Mouse (Mus musculus): Measurements from ENCODE around the gene Shc2. TPM values are rescaled to one million over a fixed set of nuclear protein-coding genes. Genes with fewer than 3 reads are reported as not detected.

The Shc2 gene
- polyA plus RNA-seq, 1 experiment: 0.97 TPM

- WGBS: 88% methylated on average over 5 of the region's 5 CpGs
- no peak for DNase-seq
- Histone ChIP-seq H3K27me3 (replicated peaks; ENCODE audit: control insufficient read depth, insufficient read depth, low read length) (no peaks in the 10 kb centered on the region), H3K4me3 (ENCODE audit: insufficient read depth, low read depth, low read length) (no peak overlapping the region), H3K4me1 (ENCODE audit: control insufficient read depth, insufficient read depth, low read length) (no peaks in the 10 kb centered on the region), H3K36me3 (ENCODE audit: control insufficient read depth, insufficient read depth, low read length) (no peaks in the 10 kb centered on the region), H3K27ac (ENCODE audit: insufficient read depth, low read depth, low read length) (no peak overlapping the region)
- TF ChIP-seq POLR2A (IDR thresholded peaks at IDR 0.05; ENCODE audit: low read depth, low read length) (no peak), CTCF (conservative IDR thresholded peaks at IDR 0.05; ENCODE audit: insufficient read depth, insufficient read length, low read depth, low read length) (no peak)
These were observed 9.3 kb downstream of the Shc2 start for GRCm38 (mm10) chr10:79628377-79628776.

DNA sequence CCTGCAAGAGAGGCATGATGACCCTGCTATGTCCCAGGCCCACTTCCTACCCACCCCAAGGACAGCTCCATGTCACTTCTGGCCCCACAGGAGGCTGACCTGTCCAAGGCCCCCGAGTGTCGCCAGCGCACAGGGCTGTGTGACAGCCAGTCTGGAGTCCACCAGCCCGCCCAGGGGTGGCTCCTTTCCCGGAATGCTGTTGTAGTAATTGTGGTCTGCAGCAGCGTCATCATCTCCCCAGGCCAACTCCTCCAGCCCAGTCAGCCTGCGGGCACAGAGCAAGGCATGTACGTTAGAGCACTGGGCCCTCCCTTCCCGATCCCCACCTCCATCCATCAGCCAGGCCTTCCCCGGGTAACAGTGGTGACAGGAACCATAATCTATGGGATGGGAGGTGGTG lies 11.6 kb downstream of the Shc2 start:
- Histone ChIP-seq H3K27me3 (replicated peaks; ENCODE audit: control insufficient read depth, insufficient read depth, low read length) (no peaks in the 10 kb centered on the region), H3K4me1 (ENCODE audit: control insufficient read depth, insufficient read depth, low read length) (no peaks in the 10 kb centered on the region), H3K36me3 (ENCODE audit: control insufficient read depth, insufficient read depth, low read length) (no peaks in the 10 kb centered on the region), H3K4me3 (ENCODE audit: insufficient read depth, low read depth, low read length) (no peak overlapping the region), H3K27ac (ENCODE audit: insufficient read depth, low read depth, low read length) (no peak overlapping the region)
- TF ChIP-seq POLR2A (IDR thresholded peaks at IDR 0.05; ENCODE audit: low read depth, low read length) (no peak), CTCF (conservative IDR thresholded peaks at IDR 0.05; ENCODE audit: insufficient read depth, insufficient read length, low read depth, low read length) (no peak)
- 84% methylated on average over 10 of the region's 10 CpGs for WGBS
- no peak for DNase-seq

GRCm38 (mm10) chr10:79625398-79625797 lies 12.3 kb downstream of the Shc2 start:
- 70% methylated on average over 9 of the region's 9 CpGs for WGBS
- H3K36me3 ChIP-seq (ENCODE audit: control insufficient read depth, insufficient read depth, low read length): no peaks in the 10 kb centered on the region
- TF ChIP-seq CTCF (conservative IDR thresholded peaks at IDR 0.05; ENCODE audit: insufficient read depth, insufficient read length, low read depth, low read length) (no peak), POLR2A (IDR thresholded peaks at IDR 0.05; ENCODE audit: low read depth, low read length) (no peak)

GRCm38 (mm10) chr10:79623950-79624349 lies 13.8 kb downstream of the Shc2 start:
- no peak overlapping the region for H3K4me3 ChIP-seq (ENCODE audit: insufficient read depth, low read depth, low read length)
- TF ChIP-seq CTCF (conservative IDR thresholded peaks at IDR 0.05; ENCODE audit: insufficient read depth, insufficient read length, low read depth, low read length): no peak
- WGBS: 69% methylated on average over 12 of the region's 12 CpGs
- H3K36me3 ChIP-seq (ENCODE audit: control insufficient read depth, insufficient read depth, low read length): no peaks in the 10 kb centered on the region
- H3K27ac ChIP-seq (ENCODE audit: insufficient read depth, low read depth, low read length): no peak overlapping the region
- no peak for DNase-seq
- no peaks in the 10 kb centered on the region for H3K4me1 ChIP-seq (ENCODE audit: control insufficient read depth, insufficient read depth, low read length)
- H3K27me3 ChIP-seq (replicated peaks; ENCODE audit: control insufficient read depth, insufficient read depth, low read length): no peaks in the 10 kb centered on the region

More at GRCm38 (mm10) chr10:79625398-79625797, 12.3 kb downstream of the Shc2 start:
- Histone ChIP-seq H3K27ac (ENCODE audit: insufficient read depth, low read depth, low read length) (no peak overlapping the region), H3K4me1 (ENCODE audit: control insufficient read depth, insufficient read depth, low read length) (no peaks in the 10 kb centered on the region), H3K27me3 (replicated peaks; ENCODE audit: control insufficient read depth, insufficient read depth, low read length) (no peaks in the 10 kb centered on the region), H3K4me3 (ENCODE audit: insufficient read depth, low read depth, low read length) (no peak overlapping the region)
- no peak for DNase-seq

DNA sequence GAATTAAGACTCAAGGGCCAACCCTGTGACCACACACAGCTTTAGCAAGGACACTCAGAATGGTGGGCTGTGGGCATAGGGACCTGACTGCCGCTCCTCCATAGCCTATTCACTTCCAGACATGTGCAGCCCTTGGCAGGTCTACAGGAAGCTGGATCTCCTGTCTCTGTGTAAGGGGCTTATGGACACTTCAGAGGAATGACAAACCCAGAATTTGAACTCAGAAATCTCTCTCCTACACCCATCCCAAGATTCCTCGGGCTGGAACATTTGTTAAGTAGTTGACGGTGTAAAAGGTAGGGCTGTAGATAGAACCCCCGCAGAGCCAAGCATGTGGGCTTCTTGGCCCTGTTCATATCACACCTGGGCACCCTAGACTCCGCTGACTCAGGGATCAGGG lies 21.3 kb downstream of the Shc2 start:
- Histone ChIP-seq H3K4me3 (ENCODE audit: insufficient read depth, low read depth, low read length) (no peak overlapping the region), H3K27me3 (replicated peaks; ENCODE audit: control insufficient read depth, insufficient read depth, low read length) (peaks cover 2% of the 10 kb centered on the region; the same call in 1 of the 2 replicates), H3K36me3 (ENCODE audit: control insufficient read depth, insufficient read depth, low read length) (no peaks in the 10 kb centered on the region), H3K27ac (ENCODE audit: insufficient read depth, low read depth, low read length) (no peak overlapping the region), H3K4me1 (ENCODE audit: control insufficient read depth, insufficient read depth, low read length) (no peaks in the 10 kb centered on the region)
- DNase-seq: no peak
- whole genome bisulfite sequencing: 90% methylated on average over 5 of the region's 5 CpGs
- TF ChIP-seq POLR2A (IDR thresholded peaks at IDR 0.05; ENCODE audit: low read depth, low read length): no peak
- TF ChIP-seq CTCF (conservative IDR thresholded peaks at IDR 0.05; ENCODE audit: insufficient read depth, insufficient read length, low read depth, low read length): no peak

DNA sequence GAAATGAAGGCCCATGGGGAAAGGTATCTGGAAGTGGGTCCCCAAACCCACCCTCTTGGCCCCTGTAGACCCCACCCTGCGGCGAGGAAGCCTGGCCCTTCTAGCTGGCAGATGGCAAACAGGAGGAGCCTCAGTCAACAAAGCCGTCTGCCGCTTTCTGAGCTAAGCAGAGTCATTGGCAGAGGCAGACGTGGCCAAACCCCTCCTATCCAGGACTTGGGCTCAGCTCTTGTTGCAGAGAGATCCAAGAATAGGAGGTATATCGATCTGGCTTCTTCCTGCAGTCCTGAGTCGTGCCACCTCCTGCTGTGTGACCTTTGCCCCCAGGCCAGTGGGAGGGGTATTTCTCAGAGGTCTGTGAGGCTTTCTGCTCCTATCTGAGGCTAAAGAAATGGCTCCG lies 21.9 kb downstream of the Shc2 start:
- H3K27me3 ChIP-seq (replicated peaks; ENCODE audit: control insufficient read depth, insufficient read depth, low read length): peaks cover 2% of the 10 kb centered on the region; the same call in 1 of the 2 replicates
- no peaks in the 10 kb centered on the region for H3K4me1 ChIP-seq (ENCODE audit: control insufficient read depth, insufficient read depth, low read length)
- TF ChIP-seq POLR2A (IDR thresholded peaks at IDR 0.05; ENCODE audit: low read depth, low read length) (no peak), CTCF (conservative IDR thresholded peaks at IDR 0.05; ENCODE audit: insufficient read depth, insufficient read length, low read depth, low read length) (no peak)
- WGBS: 26% methylated on average over 8 of the region's 8 CpGs
- no peak overlapping the region for H3K27ac ChIP-seq (ENCODE audit: insufficient read depth, low read depth, low read length)
- H3K4me3 ChIP-seq (ENCODE audit: insufficient read depth, low read depth, low read length): no peak overlapping the region
- H3K36me3 ChIP-seq (ENCODE audit: control insufficient read depth, insufficient read depth, low read length): no peaks in the 10 kb centered on the region
- no peak for DNase-seq

DNA sequence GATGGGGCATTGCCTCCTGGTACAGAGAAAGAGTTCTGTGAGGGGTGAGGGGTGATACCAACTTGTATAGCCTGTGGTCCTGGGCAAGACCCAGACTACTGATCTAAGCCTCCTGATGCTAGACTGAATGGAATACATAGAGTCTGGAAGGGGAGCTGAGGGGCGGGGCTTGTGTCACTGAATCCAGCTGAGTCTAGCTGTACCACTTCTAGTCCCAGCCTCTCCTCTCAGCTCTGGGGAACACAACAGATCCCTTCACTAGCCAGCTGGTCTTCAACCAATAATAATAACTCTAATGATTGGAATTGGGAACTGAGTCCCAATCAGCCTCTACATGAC lies 23.4 kb downstream of the Shc2 start:
- Histone ChIP-seq H3K4me3 (ENCODE audit: insufficient read depth, low read depth, low read length) (no peak overlapping the region), H3K36me3 (ENCODE audit: control insufficient read depth, insufficient read depth, low read length) (no peaks in the 10 kb centered on the region), H3K27me3 (replicated peaks; ENCODE audit: control insufficient read depth, insufficient read depth, low read length) (peaks cover 2% of the 10 kb centered on the region; the same call in 1 of the 2 replicates), H3K4me1 (ENCODE audit: control insufficient read depth, insufficient read depth, low read length) (no peaks in the 10 kb centered on the region), H3K27ac (ENCODE audit: insufficient read depth, low read depth, low read length) (no peak overlapping the region)
- TF ChIP-seq CTCF (conservative IDR thresholded peaks at IDR 0.05; ENCODE audit: insufficient read depth, insufficient read length, low read depth, low read length) (no peak), POLR2A (IDR thresholded peaks at IDR 0.05; ENCODE audit: low read depth, low read length) (no peak)
- no peak for DNase-seq
- 100% methylated on average over 1 of the region's 1 CpGs for WGBS
